Mouse (Mus musculus): ENCODE results near the gene Hnrnpm.

DNA sequence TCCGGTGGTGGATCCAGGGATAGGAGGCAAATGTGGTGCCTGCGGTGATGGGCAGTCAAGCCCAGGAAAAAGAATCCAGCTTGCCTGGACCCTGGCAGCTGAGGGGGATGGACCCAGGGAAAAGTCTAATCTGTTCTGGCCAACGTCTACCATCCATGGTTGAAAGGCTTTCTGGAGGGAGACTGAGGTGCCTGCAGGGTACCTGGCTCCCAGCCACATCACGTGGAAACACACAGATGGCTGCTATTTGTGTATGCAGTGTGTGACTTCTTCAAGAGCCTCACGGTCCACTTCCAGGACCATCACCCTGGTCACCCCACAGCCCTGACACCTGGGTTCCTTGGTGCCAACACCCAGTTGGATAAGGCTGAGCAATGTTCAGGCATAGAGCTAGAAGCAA is 54.9 kb downstream of the Hnrnpm start:
- TF ChIP-seq CTCF (conservative IDR thresholded peaks at IDR 0.05 in 1 of 2, IDR thresholded peaks at IDR 0.05 in 1 of 2; ENCODE audit: low read depth in 2 of 2, low read length in 2 of 2) = no peak
- no peak for TF ChIP-seq BHLHE40 (IDR thresholded peaks at IDR 0.05; ENCODE audit: low read depth, low read length)
- TF ChIP-seq ZC3H11A (IDR thresholded peaks at IDR 0.05; ENCODE audit: low read depth, low read length) = no peak
- TF ChIP-seq MXI1 (IDR thresholded peaks at IDR 0.05; ENCODE audit: low read depth, low read length) = no peak
- TF ChIP-seq TCF12 (IDR thresholded peaks at IDR 0.05; ENCODE audit: low read depth, low read length) = no peak
- no peak for TF ChIP-seq RAD21 (IDR thresholded peaks at IDR 0.05; ENCODE audit: low read depth, low read length)
- no peak for TF ChIP-seq POLR2A (IDR thresholded peaks at IDR 0.05; ENCODE audit: low read depth, low read length)
- TF ChIP-seq EP300 (IDR thresholded peaks at IDR 0.05; ENCODE audit: low read length) = no peak
- no peak for TF ChIP-seq IRF4 (IDR thresholded peaks at IDR 0.05; ENCODE audit: low read depth, low read length)
- TF ChIP-seq NRF1 (IDR thresholded peaks at IDR 0.05; ENCODE audit: low read depth, low read length) = no peak
- no peak for TF ChIP-seq E2F4 (IDR thresholded peaks at IDR 0.05; ENCODE audit: insufficient replicate concordance, low read depth, low read length)
- TF ChIP-seq GABPA (IDR thresholded peaks at IDR 0.05; ENCODE audit: insufficient replicate concordance, low read depth, low read length) = no peak
- no peak for TF ChIP-seq ZKSCAN1 (IDR thresholded peaks at IDR 0.05; ENCODE audit: borderline replicate concordance, low read depth, low read length)
